Comparison of ENCODE assay signal across 19 mouse cellular contexts in the genomic region with DNA sequence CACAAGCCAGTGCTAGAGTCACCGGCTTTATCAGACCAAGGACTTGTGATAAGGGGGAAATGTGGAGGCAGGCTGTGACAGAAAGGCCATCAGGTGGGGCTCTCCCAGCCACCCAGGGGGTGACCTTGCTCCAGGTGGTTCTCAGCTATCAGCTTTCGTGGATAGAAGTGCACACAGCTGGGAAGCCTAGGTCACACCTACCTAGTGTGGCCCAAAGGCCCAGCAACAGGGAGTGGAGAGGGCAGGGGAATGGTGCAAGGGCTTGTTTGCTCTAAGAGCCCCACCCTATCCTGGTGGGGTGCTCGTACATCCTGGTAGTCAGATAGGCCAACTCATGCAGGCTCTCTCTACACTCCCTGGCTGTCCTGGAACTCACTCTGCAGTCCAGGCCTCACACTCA. TPM values are rescaled to one million over a fixed set of nuclear protein-coding genes. Genes with fewer than 3 reads are reported as not detected.
DNase-seq lines count a peak whose midpoint lies in the region; ATAC-seq and TF ChIP-seq lines count a peak whose summit lies in the region.
"Had no signal": no experiment of that assay in that cellular context is flagged by ENCODE, and none has a peak within 500 bp of the region (broad histone marks: within the 10 kb centered on the region; RNA-seq: fewer than 3 reads in every experiment).

No protein-coding gene starts in this region.

- H3K27me3 ChIP-seq in heart, embryonic 13.5 days (replicated peaks) = no peaks in the 10 kb centered on the region
- no peaks in the 10 kb centered on the region for H3K27me3 ChIP-seq in heart, embryonic 12.5 days (replicated peaks)
- H3K27me3 ChIP-seq in MEL (ENCODE audit: control insufficient read depth in 1 of 2, insufficient read depth in 2 of 2, low read length in 2 of 2) = no peaks in the 10 kb centered on the region
- H3K27me3 ChIP-seq: embryonic facial prominence, embryonic 13.5 days; heart, embryonic 15.5 days; hindbrain, embryonic 15.5 days; midbrain, embryonic 12.5 days had no signal

- peak; percentile 49 for DNase-seq in MEL (ENCODE audit: low read depth, low spot score)
- peak; percentile 70 for DNase-seq in large intestine, adult 2 months (ENCODE audit: low read depth, low spot score)
- DNase-seq in right cerebral cortex, postnatal 10 days (ENCODE audit: low spot score in 2 of 2) = no peak
- no peak for DNase-seq in gastrocnemius, postnatal 36 days
- DNase-seq: adrenal gland, postnatal 36 days; layer of hippocampus, adult 9-11 months; right cerebral cortex, postnatal 25 days had no signal

- no peak for TF ChIP-seq POLR2A in MEL (IDR thresholded peaks at IDR 0.05; ENCODE audit: control insufficient read depth in 1 of 2, insufficient read depth in 1 of 2, low read depth in 1 of 2, low read length in 2 of 2, poor library complexity in 1 of 2)

- no peak for TF ChIP-seq RAD21 in MEL (IDR thresholded peaks at IDR 0.05; ENCODE audit: low read depth, low read length)

- TF ChIP-seq CTCF in MEL (IDR thresholded peaks at IDR 0.05 in 2 of 3, conservative IDR thresholded peaks at IDR 0.05 in 1 of 3; ENCODE audit: control insufficient read depth in 1 of 3, insufficient read depth in 1 of 3, low read depth in 2 of 3, low read length in 3 of 3, poor library complexity in 1 of 3, severe bottlenecking in 1 of 3) = no peak

- TF ChIP-seq EP300 in MEL (IDR thresholded peaks at IDR 0.05; ENCODE audit: low read depth in 1 of 2, low read length in 2 of 2) = no peak

- 0 out of 2 replicates have a peak overlapping the region, but pooled peaks have one; percentile 20 for H3K27ac ChIP-seq in heart, embryonic 13.5 days (replicated peaks)
- H3K27ac ChIP-seq in heart, embryonic 12.5 days (ENCODE audit: poor library complexity, severe bottlenecking) = no peak overlapping the region
- no peak overlapping the region for H3K27ac ChIP-seq in MEL (ENCODE audit: control insufficient read depth, low read depth, low read length)
- H3K27ac ChIP-seq: embryonic facial prominence, embryonic 13.5 days; heart, embryonic 15.5 days; hindbrain, embryonic 15.5 days; kidney, postnatal 0 days had no signal

- ATAC-seq in heart, embryonic 13.5 days (ENCODE audit: extremely low read depth, insufficient number of reproducible peaks, low FRiP score, low TSS enrichment) = no peak
- ATAC-seq in heart, embryonic 12.5 days (ENCODE audit: insufficient number of reproducible peaks, low FRiP score) = no peak
- ATAC-seq in megakaryocyte-erythroid progenitor cell, adult 5-6 weeks (replicated peaks; ENCODE audit: low FRiP score, low TSS enrichment, poor library complexity, severe bottlenecking) = peak; percentile 34

- H3K4me3 ChIP-seq in heart, embryonic 13.5 days = no peak overlapping the region
- H3K4me3 ChIP-seq in heart, embryonic 12.5 days = no peak overlapping the region
- H3K4me3 ChIP-seq in MEL (ENCODE audit: control insufficient read depth in 1 of 2, insufficient read depth in 1 of 2, low read depth in 2 of 2, low read length in 2 of 2) = no peak overlapping the region
- H3K4me3 ChIP-seq: embryonic facial prominence, embryonic 13.5 days; heart, embryonic 15.5 days; hindbrain, embryonic 15.5 days; midbrain, embryonic 12.5 days; myocyte had no signal

- H3K36me3 ChIP-seq in heart, embryonic 13.5 days = peaks cover 29% of the 10 kb centered on the region
- H3K36me3 ChIP-seq in heart, embryonic 12.5 days = peaks cover 22% of the 10 kb centered on the region
- peaks cover 0 to 8% of the 10 kb centered on the region in 2 experiments; a peak in 2 of 4 replicates for H3K36me3 ChIP-seq in MEL (ENCODE audit: control insufficient read depth in 1 of 2, insufficient read depth in 2 of 2, low read length in 2 of 2)
- H3K36me3 ChIP-seq: G1E had no signal

- H3K79me2 ChIP-seq in MEL (ENCODE audit: control insufficient read depth, insufficient read depth, low read length, poor library complexity) = no peaks in the 10 kb centered on the region

- no peak overlapping the region for H3K4me2 ChIP-seq in heart, embryonic 13.5 days
- H3K4me2 ChIP-seq in heart, embryonic 12.5 days = no peak overlapping the region
- H3K4me2 ChIP-seq: embryonic facial prominence, embryonic 13.5 days; heart, embryonic 15.5 days; hindbrain, embryonic 15.5 days; midbrain, embryonic 12.5 days had no signal

- intact Hi-C loops in gastrocnemius, postnatal 36 days (cut with DNase I) = no loop called here

- peaks cover 23% of the 10 kb centered on the region for H3K4me1 ChIP-seq in heart, embryonic 13.5 days
- H3K4me1 ChIP-seq in heart, embryonic 12.5 days (replicated peaks) = peaks cover 24% of the 10 kb centered on the region
- peaks cover 3 to 13% of the 10 kb centered on the region in 2 experiments; a peak in 3 of 4 replicates for H3K4me1 ChIP-seq in MEL (ENCODE audit: control insufficient read depth in 1 of 2, insufficient read depth in 2 of 2, low read length in 2 of 2)
- H3K4me1 ChIP-seq: hindbrain, embryonic 15.5 days; midbrain, embryonic 12.5 days had no signal

- WGBS in heart, embryonic 13.5 days = 26% methylated on average over 3 of the region's 3 CpGs
- 16% methylated on average over 3 of the region's 3 CpGs for WGBS in heart, embryonic 12.5 days
- 31% methylated on average over 3 of the region's 3 CpGs for WGBS in large intestine, adult 2 months

- 0 out of 2 replicates have a peak overlapping the region, but pooled peaks have one; percentile 5 for H3K9ac ChIP-seq in heart, embryonic 13.5 days
- H3K9ac ChIP-seq in heart, embryonic 12.5 days = no peak overlapping the region
- 0 out of 2 replicates have a peak overlapping the region, but pooled peaks have one; percentile 3 for H3K9ac ChIP-seq in MEL (ENCODE audit: control insufficient read depth, low read depth, low read length, poor library complexity, severe bottlenecking)
- H3K9ac ChIP-seq: embryonic facial prominence, embryonic 13.5 days; heart, embryonic 15.5 days; hindbrain, embryonic 15.5 days; midbrain, embryonic 12.5 days had no signal

- H3K9me3 ChIP-seq in heart, embryonic 13.5 days = no peaks in the 10 kb centered on the region
- no peaks in the 10 kb centered on the region for H3K9me3 ChIP-seq in heart, embryonic 12.5 days (replicated peaks)
- no peaks in the 10 kb centered on the region for H3K9me3 ChIP-seq in MEL (replicated peaks; ENCODE audit: insufficient read depth, low read length)
- H3K9me3 ChIP-seq: embryonic facial prominence, embryonic 13.5 days; G1E; heart, embryonic 15.5 days; hindbrain, embryonic 15.5 days; midbrain, embryonic 12.5 days had no signal

TF ChIP-seq in MEL, 35 proteins besides CTCF, POLR2A, EP300 and RAD21:
- peak; percentile 73 for TF ChIP-seq GATA1 (IDR thresholded peaks at IDR 0.05; ENCODE audit: low read depth, low read length)
- no peak for TF ChIP-seq UBTF (IDR thresholded peaks at IDR 0.05; ENCODE audit: borderline replicate concordance, insufficient read depth, low read depth, low read length)
- peak; percentile 3; the same call in 1 of the 2 replicates for TF ChIP-seq ETS1 (IDR thresholded peaks at IDR 0.05; ENCODE audit: low read depth, low read length)
- no peak for TF ChIP-seq GABPA (IDR thresholded peaks at IDR 0.05; ENCODE audit: low read depth, low read length)
- TF ChIP-seq TCF12 (IDR thresholded peaks at IDR 0.05; ENCODE audit: low read depth, low read length) = peak; percentile 48; the same call in 1 of the 2 replicates

RNA-seq across cellular contexts. Expression of a gene that starts 14.4 kb away (rescaled TPM):
- polyA plus RNA-seq in heart, embryonic 13.5 days (2015; fragmentation: Nextera tagmentation; extraction: Ambion mirVana) = 1.9 TPM in 1 of 2 replicates, not detected in the other
- polyA plus RNA-seq in heart, embryonic 12.5 days (2016; fragmentation: Nextera tagmentation; extraction: Ambion mirVana) = not detected in 2 replicates
- total RNA-seq in MEL (2012; rRNA removed) = not detected in 2 replicates
- polyA plus RNA-seq in MEL (2012; ENCODE audit: insufficient read depth in 1 of 2, insufficient read length in 2 of 2, low read depth in 1 of 2, low replicate concordance in 2 of 2, missing spikeins in 1 of 2) = not detected
- polyA plus RNA-seq in large intestine, adult 2 months (2012; rRNA removed) = 4.0 and 6.1 TPM in 2 replicates
- not detected in 2 replicates for total RNA-seq in megakaryocyte-erythroid progenitor cell, adult 5-6 weeks (2014; fragmentation: Nextera tagmentation)
- not detected in 2 replicates for total RNA-seq in megakaryocyte-erythroid progenitor cell, adult 5-6 weeks (2017)
- not detected for total RNA-seq in gastrocnemius, postnatal 36 days (2021)
- total RNA-seq: G1E had no signal
- polyA plus RNA-seq: embryonic facial prominence, embryonic 13.5 days; forebrain, embryonic 11.5 days; G1E; kidney, postnatal 0 days; limb, embryonic 11.5 days; midbrain, embryonic 12.5 days had no signal

RNA-seq across cellular contexts. Expression of a gene that starts 38.4 kb away (rescaled TPM):
- polyA plus RNA-seq in heart, embryonic 13.5 days (2015; fragmentation: Nextera tagmentation; extraction: Ambion mirVana) = 40.2 and 43.4 TPM in 2 replicates
- polyA plus RNA-seq in heart, embryonic 12.5 days (2016; fragmentation: Nextera tagmentation; extraction: Ambion mirVana) = 46.4 and 47.2 TPM in 2 replicates
- 6.5 and 7.5 TPM in 2 replicates for total RNA-seq in MEL (2012; rRNA removed)
- 10 to 100 TPM in 1 of 2 experiments, not detected in 1; 17.4 TPM for polyA plus RNA-seq in MEL (2012; ENCODE audit: insufficient read depth in 1 of 2, insufficient read length in 2 of 2, low read depth in 1 of 2, low replicate concordance in 2 of 2, missing spikeins in 1 of 2)
- 77.4 and 114 TPM in 2 replicates for polyA plus RNA-seq in large intestine, adult 2 months (2012; rRNA removed)
- 0.17 TPM in 1 of 2 replicates, not detected in the other for total RNA-seq in megakaryocyte-erythroid progenitor cell, adult 5-6 weeks (2014; fragmentation: Nextera tagmentation)
- total RNA-seq in megakaryocyte-erythroid progenitor cell, adult 5-6 weeks (2017) = not detected in 2 replicates
- 10 to 100 TPM in 1 of 2 experiments, 1 to 10 TPM in 1; 9.4 to 10.5 TPM for total RNA-seq in gastrocnemius, postnatal 36 days (2021)

Comparison
In these comparisons a context has a peak if more than half of its experiments do, and no peak if none do; other contexts are left out.
1. DNase-seq: peak in MEL (single experiment) and large intestine, adult 2 months (single experiment); none in right cerebral cortex, postnatal 10 days (0 of 2) and gastrocnemius, postnatal 36 days (0 of 2).